Mouse (Mus musculus): ENCODE measurements around the gene Nup155. TPM values are rescaled to one million over a fixed set of nuclear protein-coding genes. Genes with fewer than 3 reads are reported as not detected.

Gene Nup155
- polyA plus RNA-seq, 3 experiments from 2014 or later = 9.6 to 11.9 (median 11.2) TPM

DNA sequence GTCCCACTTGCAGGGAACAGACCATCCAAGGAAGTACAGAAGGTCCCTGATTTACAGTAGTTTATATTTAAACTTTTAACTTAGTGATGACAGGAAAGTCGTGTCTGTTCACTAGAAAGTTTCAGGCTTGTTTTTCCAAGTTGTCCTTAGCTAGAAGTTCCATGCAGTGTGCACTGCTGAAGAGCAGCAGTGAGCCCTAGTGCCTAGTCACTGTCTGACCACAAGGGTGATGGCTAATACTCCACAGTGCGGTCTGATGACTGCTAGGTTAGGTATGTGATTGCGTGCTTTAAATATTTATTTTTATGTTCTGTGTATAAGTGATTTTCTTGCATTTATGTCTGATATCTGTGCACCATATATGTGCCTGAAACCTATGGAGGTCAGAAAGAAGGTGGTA lies 81.4 kb downstream of the Nup155 start:
- no peak for ATAC-seq

- ATAC-seq = no peak
Measured at GRCm38 (mm10) chr15:8200317-8200716, 91.2 kb downstream of the Nup155 start.

DNA sequence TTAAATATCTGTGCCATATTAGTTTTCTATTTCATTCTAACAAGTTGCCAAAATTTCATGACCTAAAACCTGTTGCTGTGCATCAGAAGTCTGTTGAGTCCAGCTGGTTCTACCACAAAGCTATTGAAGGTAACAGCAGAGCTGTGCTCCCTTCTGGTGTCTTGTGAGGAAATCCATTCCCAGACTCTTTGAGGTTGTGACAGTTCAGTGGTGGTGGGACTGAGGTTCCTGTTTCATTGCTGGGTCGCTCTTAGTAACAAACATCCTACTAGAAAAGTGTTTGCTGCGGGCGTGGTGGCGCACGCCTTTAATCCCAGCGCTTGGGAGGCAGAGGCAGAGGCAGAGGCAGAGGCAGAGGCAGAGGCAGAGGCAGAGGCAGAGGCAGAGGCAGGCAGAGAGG lies 99.3 kb downstream of the Nup155 start:
- no peak for ATAC-seq

Other genes starting within 250 kb of the Nup155 start
- gene Wdr70, start 10.1 kb upstream of the Nup155 start, polyA plus RNA-seq (2017; shearing (Covaris generic)) = 10 to 100 TPM; 30.0 to 36.8 (median 30.3) TPM
- gene Cplane1, start 59.8 kb downstream of the Nup155 start, polyA plus RNA-seq (2017; shearing (Covaris generic)) = 10 to 100 TPM; 12.4 to 16.5 (median 16.2) TPM

Measured in inflammation-experienced regulatory T-cells, adult 6 months (primary cell).